ENCODE assay signal across 10 mouse cellular contexts in genomic region chr4:140813358-140814185, GRCm38 (mm10). TPM values are rescaled to one million over a fixed set of nuclear protein-coding genes. Genes with fewer than 3 reads are reported as not detected.
DNase-seq lines count a peak whose midpoint lies in the region; ATAC-seq and TF ChIP-seq lines count a peak whose summit lies in the region.
"Had no signal": no experiment of that assay in that cellular context is flagged by ENCODE, and none has a peak within 500 bp of the region (broad histone marks: within the 10 kb centered on the region; RNA-seq: fewer than 3 reads in every experiment).

No protein-coding gene starts in this region.

- no peak for DNase-seq in heart, adult 2 months
- no peak for DNase-seq in testis, postnatal 10 days (ENCODE audit: low spot score)
- no peak for DNase-seq in stomach, postnatal 0 days (ENCODE audit: low spot score)
- DNase-seq in left cerebral cortex, postnatal 4 days = no peak
- DNase-seq: cerebellum, adult 11 months had no signal

- no peaks in the 10 kb centered on the region for H3K9me3 ChIP-seq in heart, embryonic 14.5 days (ENCODE audit: control insufficient read depth, low read length)
- H3K9me3 ChIP-seq in limb, embryonic 12.5 days = no peaks in the 10 kb centered on the region
- H3K9me3 ChIP-seq in stomach, postnatal 0 days (ENCODE audit: control insufficient read depth, low read length) = no peaks in the 10 kb centered on the region
- H3K9me3 ChIP-seq: G1E had no signal

- ATAC-seq in heart, embryonic 14.5 days (ENCODE audit: insufficient number of reproducible peaks, insufficient read depth, low FRiP score, low read depth) = no peak
- peak; percentile 32; the same call in 1 of the 2 replicates for ATAC-seq in limb, embryonic 12.5 days (ENCODE audit: insufficient number of reproducible peaks, insufficient read depth, low FRiP score, low TSS enrichment, low read depth)
- no peak for ATAC-seq in stomach, postnatal 0 days (ENCODE audit: low FRiP score, low TSS enrichment)
- ATAC-seq in inflammation-experienced regulatory T-cells, adult 6 months = no peak

- intact Hi-C loops in heart, adult 2 months (cut with DNase I) = no loop called here
- intact Hi-C loops in left cerebral cortex, postnatal 4 days (cut with DNase I) = no loop called here

- H3K4me2 ChIP-seq in heart, embryonic 14.5 days (ENCODE audit: low read length) = peak overlapping the region; percentile 64
- H3K4me2 ChIP-seq in limb, embryonic 12.5 days = peak overlapping the region; percentile 77
- H3K4me2 ChIP-seq in stomach, postnatal 0 days (replicated peaks; ENCODE audit: low read depth) = peak overlapping the region; percentile 79

- 46% methylated on average over 13 of the region's 13 CpGs for WGBS in heart, embryonic 14.5 days
- 45% methylated on average over 13 of the region's 13 CpGs for WGBS in heart, adult 2 months
- WGBS in limb, embryonic 12.5 days = 1% methylated on average over 13 of the region's 13 CpGs
- 37% methylated on average over 13 of the region's 13 CpGs for WGBS in stomach, postnatal 0 days

- H3K4me3 ChIP-seq in heart, embryonic 14.5 days (ENCODE audit: control insufficient read depth in 1 of 2, insufficient read depth in 1 of 2, low read depth in 1 of 2, low read length in 2 of 2) = peak overlapping the region; percentile 38 to 50; a peak in 2 of 4 replicates
- H3K4me3 ChIP-seq in heart, adult 2 months = no peak overlapping the region
- H3K4me3 ChIP-seq in testis, adult 2 months (ENCODE audit: control insufficient read depth, low read depth, low read length) = peak overlapping the region; percentile 47; the same call in 1 of the 2 replicates
- H3K4me3 ChIP-seq in limb, embryonic 12.5 days (replicated peaks) = peak overlapping the region; percentile 47
- peak overlapping the region; percentile 44 for H3K4me3 ChIP-seq in stomach, postnatal 0 days (ENCODE audit: low read depth, low read length)

- H3K79me2 ChIP-seq in heart, adult 2 months (replicated peaks; ENCODE audit: control insufficient read depth, insufficient read depth, low read length) = no peaks in the 10 kb centered on the region

- no peaks in the 10 kb centered on the region for H3K27me3 ChIP-seq in heart, embryonic 14.5 days (ENCODE audit: control insufficient read depth, insufficient read depth, low read length)
- H3K27me3 ChIP-seq in heart, adult 2 months (ENCODE audit: control insufficient read depth, insufficient read depth, low read length) = peaks cover 1% of the 10 kb centered on the region; the same call in 1 of the 2 replicates
- no peaks in the 10 kb centered on the region for H3K27me3 ChIP-seq in testis, adult 2 months (ENCODE audit: control insufficient read depth, insufficient read depth, low read length)
- no peaks in the 10 kb centered on the region; the same call in 1 of the 2 replicates for H3K27me3 ChIP-seq in limb, embryonic 12.5 days
- H3K27me3 ChIP-seq in stomach, postnatal 0 days (ENCODE audit: control insufficient read depth, insufficient read depth, low read length) = no peaks in the 10 kb centered on the region

- peaks cover 51 to 52% of the 10 kb centered on the region in 2 experiments for H3K4me1 ChIP-seq in heart, embryonic 14.5 days (ENCODE audit: control insufficient read depth in 2 of 2, insufficient read depth in 2 of 2, low read length in 2 of 2)
- H3K4me1 ChIP-seq in heart, adult 2 months (ENCODE audit: control insufficient read depth, insufficient read depth, low read length) = no peaks in the 10 kb centered on the region
- peaks cover 20% of the 10 kb centered on the region for H3K4me1 ChIP-seq in testis, adult 2 months (ENCODE audit: control insufficient read depth, insufficient read depth, low read length)
- H3K4me1 ChIP-seq in limb, embryonic 12.5 days (replicated peaks) = peaks cover 46% of the 10 kb centered on the region
- H3K4me1 ChIP-seq in stomach, postnatal 0 days (replicated peaks; ENCODE audit: control insufficient read depth, insufficient read depth) = no peaks in the 10 kb centered on the region

- no peak for TF ChIP-seq EP300 in heart, adult 2 months (IDR thresholded peaks at IDR 0.05; ENCODE audit: insufficient read depth, low read depth, low read length)
- TF ChIP-seq EP300 in stomach, postnatal 0 days (optimal IDR thresholded peaks at IDR 0.05) = no peak

- peak overlapping the region in 1 of 2 experiments; percentile 28; a peak in 1 of 4 replicates for H3K27ac ChIP-seq in heart, embryonic 14.5 days (replicated peaks in 1 of 2; ENCODE audit: control insufficient read depth in 1 of 2, insufficient read depth in 1 of 2, low read depth in 2 of 2, low read length in 2 of 2)
- H3K27ac ChIP-seq in heart, adult 2 months = no peak overlapping the region
- H3K27ac ChIP-seq in testis, adult 2 months (ENCODE audit: control insufficient read depth, insufficient read depth, low read depth, low read length) = no peak overlapping the region
- H3K27ac ChIP-seq in limb, embryonic 12.5 days = peak overlapping the region; percentile 88
- no peak overlapping the region for H3K27ac ChIP-seq in stomach, postnatal 0 days (replicated peaks)

- no peak overlapping the region for H3K9ac ChIP-seq in heart, embryonic 14.5 days (ENCODE audit: low read length)
- H3K9ac ChIP-seq in heart, adult 2 months (ENCODE audit: low read depth, low read length) = no peak overlapping the region
- H3K9ac ChIP-seq in limb, embryonic 12.5 days (replicated peaks) = peak overlapping the region; percentile 57; the same call in 1 of the 2 replicates
- H3K9ac ChIP-seq in stomach, postnatal 0 days (ENCODE audit: low read length) = peak overlapping the region; percentile 54

- no peaks in the 10 kb centered on the region for H3K36me3 ChIP-seq in heart, embryonic 14.5 days (ENCODE audit: control insufficient read depth, insufficient read depth, low read length)
- no peaks in the 10 kb centered on the region for H3K36me3 ChIP-seq in heart, adult 2 months (ENCODE audit: control insufficient read depth, insufficient read depth, low read length)
- H3K36me3 ChIP-seq in testis, adult 2 months (ENCODE audit: control insufficient read depth, insufficient read depth, low read length) = no peaks in the 10 kb centered on the region
- no peaks in the 10 kb centered on the region for H3K36me3 ChIP-seq in limb, embryonic 12.5 days
- no peaks in the 10 kb centered on the region for H3K36me3 ChIP-seq in stomach, postnatal 0 days (ENCODE audit: control insufficient read depth, insufficient read depth, low read length)
- H3K36me3 ChIP-seq: G1E had no signal

- no peak for TF ChIP-seq CTCF in heart, adult 2 months (IDR thresholded peaks at IDR 0.05)
- TF ChIP-seq CTCF in testis, adult 2 months (IDR thresholded peaks at IDR 0.05; ENCODE audit: control insufficient read depth, insufficient read depth, insufficient replicate concordance, low read depth, low read length) = no peak
- no peak for TF ChIP-seq CTCF in stomach, postnatal 0 days (IDR thresholded peaks at IDR 0.05; ENCODE audit: low read depth)

- no peak for TF ChIP-seq POLR2A in heart, adult 2 months (IDR thresholded peaks at IDR 0.05; ENCODE audit: insufficient read depth, low read depth, low read length)
- TF ChIP-seq POLR2A in testis, adult 2 months (IDR thresholded peaks at IDR 0.05; ENCODE audit: control insufficient read depth, low read depth, low read length) = no peak

RNA-seq across cellular contexts. Expression of gene Padi3, which starts 3.1 kb away (rescaled TPM):
- polyA plus RNA-seq in heart, embryonic 14.5 days (2014; fragmentation: Nextera tagmentation; extraction: Ambion mirVana) = not detected in 2 replicates
- under 1 TPM; 0.09 to 0.16 TPM for total RNA-seq in heart, adult 2 months (2021)
- 0.06 TPM in 1 of 2 replicates, not detected in the other for polyA plus RNA-seq in heart, adult 2 months (2012; rRNA removed)
- 1.7 TPM in 2 replicates for polyA plus RNA-seq in testis, adult 2 months (2012; rRNA removed)
- 0.28 and 0.37 TPM in 2 replicates for polyA plus RNA-seq in limb, embryonic 12.5 days (2016; fragmentation: Nextera tagmentation; extraction: Ambion mirVana)
- 0.02 TPM in 1 of 2 replicates, not detected in the other for polyA plus RNA-seq in stomach, postnatal 0 days (2015; fragmentation: Nextera tagmentation; extraction: Ambion mirVana)
- polyA plus RNA-seq in inflammation-experienced regulatory T-cells, adult 6 months (2017; shearing (Covaris generic)) = not detected
- not detected for total RNA-seq in left cerebral cortex, postnatal 4 days (2021)

RNA-seq across cellular contexts. Expression of gene Padi1, which starts 32.0 kb away (rescaled TPM):
- polyA plus RNA-seq in heart, embryonic 14.5 days (2014; fragmentation: Nextera tagmentation; extraction: Ambion mirVana) = 0.09 TPM in 1 of 2 replicates, not detected in the other
- not detected for total RNA-seq in heart, adult 2 months (2021)
- 0.47 TPM in 1 of 2 replicates, not detected in the other for polyA plus RNA-seq in heart, adult 2 months (2012; rRNA removed)
- 0.47 and 0.58 TPM in 2 replicates for polyA plus RNA-seq in testis, adult 2 months (2012; rRNA removed)
- polyA plus RNA-seq in limb, embryonic 12.5 days (2016; fragmentation: Nextera tagmentation; extraction: Ambion mirVana) = 0.38 and 0.39 TPM in 2 replicates
- 1.3 and 2.1 TPM in 2 replicates for polyA plus RNA-seq in stomach, postnatal 0 days (2015; fragmentation: Nextera tagmentation; extraction: Ambion mirVana)
- under 1 TPM in 2 of 3 experiments, not detected in 1; 0.28 to 0.36 TPM for polyA plus RNA-seq in inflammation-experienced regulatory T-cells, adult 6 months (2017; shearing (Covaris generic))
- total RNA-seq in left cerebral cortex, postnatal 4 days (2021) = under 1 TPM in 1 of 2 experiments, not detected in 1; 0.08 TPM

RNA-seq across cellular contexts. Expression of gene Padi4, which starts 39.5 kb away (rescaled TPM):
- polyA plus RNA-seq in heart, embryonic 14.5 days (2014; fragmentation: Nextera tagmentation; extraction: Ambion mirVana) = 1.9 and 2.1 TPM in 2 replicates
- total RNA-seq in heart, adult 2 months (2021) = 1 to 10 TPM in 1 of 2 experiments, under 1 TPM in 1; 0.70 to 2.5 TPM
- polyA plus RNA-seq in heart, adult 2 months (2012; rRNA removed) = 1.9 and 2.6 TPM in 2 replicates
- polyA plus RNA-seq in testis, adult 2 months (2012; rRNA removed) = 0.61 and 0.87 TPM in 2 replicates
- not detected in 2 replicates for polyA plus RNA-seq in limb, embryonic 12.5 days (2016; fragmentation: Nextera tagmentation; extraction: Ambion mirVana)
- 0.23 and 0.27 TPM in 2 replicates for polyA plus RNA-seq in stomach, postnatal 0 days (2015; fragmentation: Nextera tagmentation; extraction: Ambion mirVana)
- 1 to 10 TPM in 1 of 3 experiments, under 1 TPM in 2; 0.82 to 3.4 (median 0.96) TPM for polyA plus RNA-seq in inflammation-experienced regulatory T-cells, adult 6 months (2017; shearing (Covaris generic))
- not detected for total RNA-seq in left cerebral cortex, postnatal 4 days (2021)
- total RNA-seq: G1E had no signal

Comparison
In these comparisons a context has a peak if more than half of its experiments do, and no peak if none do; other contexts are left out.
1. H3K9ac ChIP-seq: peak in limb, embryonic 12.5 days (single experiment) and stomach, postnatal 0 days (single experiment); none in heart, embryonic 14.5 days (single experiment) and heart, adult 2 months (single experiment).
2. Peak in every context shown above with its lines, with median percentiles within 50 percentile points of each other: H3K4me2 ChIP-seq.